Mouse (Mus musculus) liver, embryonic 14.5 days (tissue): ENCODE measurements around the gene Fzr1. TPM values are rescaled to one million over a fixed set of nuclear protein-coding genes. Genes with fewer than 3 reads are reported as not detected.

Source experiments
- ATAC-seq: fragments of 200-750 bp; cut with Nextera tagmentation; 2 replicates; pipeline ENCODE4 v1.8.0; 2017; ENCODE audit warnings: moderate number of reproducible peaks, mild to moderate bottlenecking, moderate library complexity; ENCODE audit not compliant: insufficient read depth
- DNase-seq, 3 experiments: peaks; one replicate each; pipeline ENCODE4 v3.0.0-alpha.2; 2012 to 2013; ENCODE audit warnings: low read depth in 3 of 3, low spot score in 3 of 3
- H3K27ac ChIP-seq: fragments of 300-500 bp; sonication (generic); 2 replicates; pipeline ENCODE4 v1.5.1; 2014; ENCODE audit warnings: moderate library complexity, mild to moderate bottlenecking, control low read depth, inconsistent platforms
- H3K27me3 ChIP-seq: fragments of 300-500 bp; sonication (generic); 2 replicates; pipeline ENCODE4 v1.6.1; 2014; ENCODE audit warnings: mild to moderate bottlenecking, low read length, moderate library complexity; ENCODE audit not compliant: control insufficient read depth, insufficient read depth
- H3K36me3 ChIP-seq: fragments of 300-500 bp; sonication (generic); replicated peaks from 2 replicates; pipeline ENCODE4 v1.6.1; 2014; ENCODE audit warnings: low read depth; ENCODE audit not compliant: control insufficient read depth, insufficient read depth
- H3K4me1 ChIP-seq, 2 experiments: fragments of 200-500 bp in 1 of 2; fragments of 300-500 bp in 1 of 2; sonication (generic) in 1 of 2; replicated peaks; 2 replicates each; pipeline ENCODE4 v1.6.1; 2012 to 2014; ENCODE audit warnings: antibody characterized with exemption in 1 of 2, inconsistent platforms in 1 of 2, low read length in 1 of 2; ENCODE audit not compliant: control insufficient read depth in 2 of 2, insufficient read depth in 2 of 2
- H3K4me2 ChIP-seq: fragments of 300-500 bp; sonication (generic); 2 replicates; pipeline ENCODE4 v1.6.1; 2014; ENCODE audit warnings: low read depth, mild to moderate bottlenecking, control low read depth, moderate library complexity
- H3K4me3 ChIP-seq, 2 experiments: fragments of 200-500 bp in 1 of 2; fragments of 300-500 bp in 1 of 2; sonication (generic) in 1 of 2; 2 replicates each; pipeline ENCODE4 v1.5.1; 2012 to 2014; ENCODE audit warnings: low read depth in 2 of 2, low read length in 2 of 2, mild to moderate bottlenecking in 2 of 2, control low read depth in 1 of 2, inconsistent platforms in 1 of 2, moderate library complexity in 1 of 2; ENCODE audit not compliant: insufficient read depth in 1 of 2
- H3K9ac ChIP-seq: fragments of 300-500 bp; sonication (generic); replicated peaks from 2 replicates; pipeline ENCODE4 v1.6.1; 2014; ENCODE audit warnings: mild to moderate bottlenecking, control low read depth, moderate library complexity
- H3K9me3 ChIP-seq: fragments of 300-500 bp; sonication (generic); 2 replicates; pipeline ENCODE4 v1.6.1; 2016; ENCODE audit warnings: low read length, mixed read lengths; ENCODE audit not compliant: control insufficient read depth
- CTCF ChIP-seq: IDR thresholded peaks from 2 replicates; pipeline ENCODE4 v1.5.1; 2016; ENCODE audit warnings: antibody characterized with exemption, low read depth, control low read depth
- EP300 ChIP-seq: IDR thresholded peaks from 2 replicates; pipeline ENCODE4 v1.6.1; 2016; ENCODE audit warnings: antibody characterized with exemption, low read depth
- WGBS: fragments of 180-500 bp; shearing (Covaris S2); extraction: QIAGEN DNeasy Blood & Tissue Kit; methylation state at CpG from one replicate; pipeline ENCODE4 v1.1.7; 2014; ENCODE audit not compliant: insufficient replicate concordance; 5-methylcytosine and 5-hydroxymethylcytosine counted together
- polyA plus RNA-seq, 2 experiments: library from polyadenylated mRNA; depleted of rRNA in 1 of 2; stranded (reverse) in 1 of 2; unstranded in 1 of 2; fragments of >200 nt; fragmentation: Nextera tagmentation in 1 of 2; extraction: Ambion mirVana in 1 of 2; gene quantifications; 2 replicates each; pipeline versions ENCODE4 v1.2.1 to v1.2.3; 2012 to 2014

Fzr1 gene
- polyA plus RNA-seq, 2 experiments: 73.1 to 80.5 TPM

DNA sequence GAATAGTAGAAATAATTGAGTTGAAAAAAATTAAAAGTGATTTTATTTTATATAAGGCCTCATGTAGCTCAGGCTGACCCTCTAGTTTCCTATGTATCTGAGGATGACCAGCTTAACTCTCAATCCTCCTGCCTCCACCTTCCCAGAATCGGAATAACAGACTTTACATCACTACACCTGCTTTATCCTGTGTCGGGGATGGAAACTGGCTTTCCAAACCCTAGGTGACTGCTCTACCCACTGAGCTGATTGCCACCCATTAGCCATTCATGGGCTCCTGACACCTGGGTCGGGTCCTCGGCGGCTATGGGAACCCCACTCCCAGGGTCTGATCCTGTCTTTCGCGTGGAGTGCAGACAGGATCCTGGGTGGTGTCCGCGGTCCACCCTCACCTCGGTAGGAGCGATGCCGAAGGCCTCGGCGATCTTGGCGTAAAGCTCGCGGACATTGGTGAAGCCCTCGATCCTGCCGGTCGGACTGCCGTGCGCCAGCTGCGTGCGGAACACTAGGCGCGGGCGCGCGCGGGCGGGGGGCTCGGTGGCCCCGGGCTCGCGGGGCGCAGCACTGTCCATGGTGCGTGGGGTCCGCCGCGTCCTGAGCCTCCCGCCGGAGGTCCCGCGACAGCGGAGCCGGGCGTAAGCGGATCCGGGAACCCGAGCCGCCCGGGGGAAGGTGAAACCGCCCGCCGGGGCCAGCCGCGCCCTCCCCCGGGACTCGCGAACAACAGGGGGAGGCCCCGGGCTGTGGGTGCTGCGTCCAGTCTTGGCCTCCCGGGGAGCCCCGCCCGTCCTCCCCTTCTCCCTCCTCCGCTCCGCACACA is 35.4 kb downstream of the Fzr1 start, which contains the start of gene Gipc3:
Gipc3 (minus strand) TSS at position 581 of the 820 bp plus-strand sequence.
- Histone ChIP-seq H3K4me1 (peaks cover 19% of the 10 kb centered on the region in 2 experiments), H3K9ac (0 out of 2 replicates have a peak within 1 kb of the TSS, but pooled peaks have one; percentile 9), H3K27me3 (peaks cover 41% of the 10 kb centered on the region), H3K4me2 (peak within 1 kb of the TSS; percentile 59), H3K36me3 (no peaks in the 10 kb centered on the region; the same call in 1 of the 2 replicates), H3K4me3 (peak within 1 kb of the TSS in 1 of 2 experiments; percentile 48; a peak in 3 of 4 replicates), H3K27ac (no peak within 1 kb of the TSS), H3K9me3 (no peaks in the 10 kb centered on the region)
- no peak for TF ChIP-seq CTCF
- TF ChIP-seq EP300: no peak
- ATAC-seq (no peak), DNase-seq (no peak)
- WGBS: 6% methylated on average over 57 of the region's 67 CpGs

DNA sequence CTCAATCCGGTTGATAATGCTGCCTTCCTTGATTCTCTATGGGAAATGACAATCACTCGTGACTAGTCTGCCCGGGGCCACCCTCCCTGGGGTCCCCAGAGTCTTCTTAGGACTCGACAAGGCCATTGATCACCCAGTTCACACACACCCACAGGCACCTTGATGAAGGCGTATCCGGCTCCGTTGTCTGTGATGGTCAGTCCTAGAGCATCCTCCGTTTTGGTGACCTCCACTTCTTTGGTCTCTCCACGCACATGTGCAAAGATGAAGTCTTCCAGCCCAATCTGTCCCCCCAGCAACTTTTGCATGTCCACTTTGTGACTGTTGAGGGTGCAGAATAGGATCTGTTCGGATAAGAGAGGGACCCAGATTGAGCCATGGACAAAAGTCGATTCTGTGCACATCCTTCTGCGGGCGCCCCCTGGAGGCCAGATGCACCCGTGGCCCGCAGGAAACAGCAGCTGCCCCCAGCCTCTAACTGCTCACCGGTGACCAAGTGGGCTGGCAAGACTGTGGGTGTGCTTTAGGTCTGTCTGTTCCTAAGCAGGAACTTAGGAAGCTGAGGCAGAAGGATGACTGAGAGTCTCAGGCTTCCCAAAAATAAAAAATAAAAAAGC is 36.9 kb downstream of the Fzr1 start:
- Histone ChIP-seq H3K4me3 (no peak overlapping the region), H3K9ac (no peak overlapping the region), H3K27me3 (peaks cover 41% of the 10 kb centered on the region), H3K27ac (no peak overlapping the region), H3K4me1 (peaks cover 9 to 12% of the 10 kb centered on the region in 2 experiments), H3K9me3 (no peaks in the 10 kb centered on the region), H3K4me2 (no peak overlapping the region), H3K36me3 (no peaks in the 10 kb centered on the region)
- WGBS: 36% methylated on average over 16 of the region's 16 CpGs
- ATAC-seq (no peak), DNase-seq (no peak)
- TF ChIP-seq CTCF: peak; percentile 91
- TF ChIP-seq EP300: no peak

DNA sequence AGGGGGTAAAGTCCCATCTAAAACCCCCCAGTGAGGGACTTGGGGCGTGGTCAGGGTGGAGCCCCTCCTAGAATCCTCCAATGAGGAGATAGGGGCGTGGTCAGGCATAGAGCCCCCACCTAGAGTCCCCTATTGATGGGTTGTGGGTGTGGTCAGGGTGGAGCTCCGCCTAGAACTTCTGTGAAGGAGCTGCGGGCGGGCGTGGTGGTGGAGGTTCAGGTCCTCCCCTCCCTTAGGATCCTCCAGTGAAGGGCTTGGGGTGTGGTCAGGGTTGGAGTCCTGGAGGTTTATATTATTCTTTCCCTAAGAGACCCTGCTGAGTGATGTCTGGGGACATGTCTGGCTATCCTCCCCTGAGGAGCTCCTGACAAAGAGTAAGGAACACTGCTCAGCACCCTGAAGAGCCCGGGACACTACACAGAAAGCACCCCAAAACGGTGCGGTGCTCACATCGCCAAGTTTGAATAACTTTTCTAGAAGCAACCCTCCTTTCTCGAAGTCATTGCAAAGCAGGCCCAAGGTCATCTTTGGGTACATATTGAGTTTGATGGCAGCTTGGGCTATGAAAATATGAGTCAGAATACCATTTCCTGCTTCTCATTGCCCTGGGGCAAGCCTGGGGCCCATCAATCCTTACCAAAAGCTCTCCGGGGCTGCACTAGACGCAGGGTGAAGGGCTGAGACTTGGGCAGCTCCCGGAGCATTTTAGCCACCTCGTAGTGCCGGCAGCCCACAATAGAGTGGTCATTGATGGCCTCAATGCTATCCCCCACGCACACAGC is 37.6 kb downstream of the Fzr1 start:
- Histone ChIP-seq H3K4me1 (peaks cover 8 to 12% of the 10 kb centered on the region in 2 experiments), H3K36me3 (no peaks in the 10 kb centered on the region), H3K4me3 (no peak overlapping the region), H3K9me3 (no peaks in the 10 kb centered on the region), H3K27me3 (peaks cover 41% of the 10 kb centered on the region), H3K4me2 (no peak overlapping the region), H3K9ac (no peak overlapping the region), H3K27ac (no peak overlapping the region)
- ATAC-seq (peak; percentile 50; the same call in 1 of the 2 replicates), DNase-seq (no peak)
- TF ChIP-seq CTCF: no peak
- TF ChIP-seq EP300: no peak
- 35% methylated on average over 17 of the region's 17 CpGs for WGBS

DNA sequence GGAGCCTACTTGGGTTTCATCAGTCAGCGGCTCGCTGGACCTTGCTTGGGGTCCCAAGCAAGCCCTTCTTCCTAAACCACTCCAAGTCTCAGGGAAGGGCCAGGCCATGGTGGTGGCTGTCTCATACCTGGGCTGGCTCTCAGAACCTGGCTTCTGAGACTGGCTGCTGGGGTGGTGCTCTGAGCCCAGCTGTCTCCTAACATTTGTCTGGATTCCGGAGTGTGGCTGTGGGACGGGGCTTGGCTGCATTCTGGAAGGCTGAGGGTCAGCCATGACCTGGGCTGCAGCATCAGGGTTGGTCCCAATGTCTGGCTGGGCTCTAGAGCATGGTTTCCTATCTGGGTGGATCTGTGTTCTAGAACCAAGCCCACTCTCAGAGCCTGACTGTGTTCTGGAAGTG is 41.8 kb downstream of the Fzr1 start:
- no peak for DNase-seq
- no peak for TF ChIP-seq CTCF
- TF ChIP-seq EP300: no peak
- H3K9ac ChIP-seq: no peak overlapping the region
- no peaks in the 10 kb centered on the region for H3K9me3 ChIP-seq
- ATAC-seq: no peak
- H3K4me3 ChIP-seq: no peak overlapping the region
- H3K36me3 ChIP-seq: no peaks in the 10 kb centered on the region
- H3K4me2 ChIP-seq: no peak overlapping the region
- H3K4me1 ChIP-seq: peaks cover 8 to 12% of the 10 kb centered on the region in 2 experiments
- H3K27me3 ChIP-seq: peaks cover 1% of the 10 kb centered on the region
- 75% methylated on average over 4 of the region's 4 CpGs for WGBS
- H3K27ac ChIP-seq: no peak overlapping the region
